Mouse (Mus musculus): ENCODE measurements around the gene Asb16.
"Not testable (repeated sequence)": the region's sequence is repeated elsewhere in the genome, so short reads cannot be mapped to it uniquely, and the experiment has no call there.

Gene Asb16

GRCm38 (mm10) chr11:102244926-102245449 lies 23.6 kb upstream of the Asb16 start:
- peak; percentile 84 for DNase-seq

GRCm38 (mm10) chr11:102245581-102246272 lies 22.8 kb upstream of the Asb16 start:
- no peak for DNase-seq

- no peak for DNase-seq
Measured at GRCm38 (mm10) chr11:102246273-102246635, 22.3 kb upstream of the Asb16 start.

- DNase-seq = no peak
Measured at GRCm38 (mm10) chr11:102246871-102247270, 21.7 kb upstream of the Asb16 start.

- DNase-seq = peak; percentile 87
Measured at GRCm38 (mm10) chr11:102248630-102249230, 19.8 kb upstream of the Asb16 start, which contains the start of gene BC030867. BC030867 (plus strand) TSS chr11:102248882.

GRCm38 (mm10) chr11:102249351-102250090 lies 19.0 kb upstream of the Asb16 start:
- DNase-seq = no peak

- no peak for DNase-seq
Measured at GRCm38 (mm10) chr11:102257514-102257913, 11.0 kb upstream of the Asb16 start.

GRCm38 (mm10) chr11:102258095-102258494 lies 10.4 kb upstream of the Asb16 start:
- no peak for DNase-seq

- DNase-seq = no peak
Measured at GRCm38 (mm10) chr11:102258521-102258920, 10.0 kb upstream of the Asb16 start.

GRCm38 (mm10) chr11:102263211-102263610 lies 5.3 kb upstream of the Asb16 start:
- no peak for DNase-seq

- no peak for DNase-seq
Measured at GRCm38 (mm10) chr11:102265816-102266215, 2.7 kb upstream of the Asb16 start.

- DNase-seq = no peak
Measured at GRCm38 (mm10) chr11:102266631-102267355, 1.8 kb upstream of the Asb16 start.

GRCm38 (mm10) chr11:102267480-102267879 lies 1.1 kb upstream of the Asb16 start:
- DNase-seq = peak; percentile 68

- DNase-seq = no peak
Measured at GRCm38 (mm10) chr11:102276411-102276915, 7.9 kb downstream of the Asb16 start.

- no peak for DNase-seq
Measured at GRCm38 (mm10) chr11:102277754-102278153, 9.2 kb downstream of the Asb16 start.

- no peak for DNase-seq
Measured at GRCm38 (mm10) chr11:102279595-102279994, 11.1 kb downstream of the Asb16 start.

- DNase-seq = not testable (repeated sequence)
Measured at GRCm38 (mm10) chr11:102280267-102280666, 11.7 kb downstream of the Asb16 start.

- DNase-seq = no peak
Measured at GRCm38 (mm10) chr11:102283922-102284321, 15.4 kb downstream of the Asb16 start.

- DNase-seq = peak; percentile 98
Measured at GRCm38 (mm10) chr11:102284501-102285094, 16.1 kb downstream of the Asb16 start, which contains the start of gene Tmub2. Tmub2 (plus strand) TSS chr11:102284931.

GRCm38 (mm10) chr11:102285095-102285834 lies 16.7 kb downstream of the Asb16 start:
- DNase-seq = no peak

- DNase-seq = no peak
Measured at GRCm38 (mm10) chr11:102287485-102287884, 18.9 kb downstream of the Asb16 start.

Measured in layer of hippocampus, adult 9-11 months (tissue).